Mouse (Mus musculus) stomach, postnatal 0 days (tissue): ENCODE measurements at regions not wholly inside any gene's neighbourhood (a gene's known extent, or its start where the extent isn't known, plus 50 kb on each side); places are given as distances from the start of the nearest gene placed in this dataset.

Experiments
- CTCF ChIP-seq: IDR thresholded peaks from 2 replicates; pipeline ENCODE4 v1.5.1; 2016; ENCODE audit warnings: antibody characterized with exemption, low read depth, mild to moderate bottlenecking, moderate library complexity
- EP300 ChIP-seq: optimal IDR thresholded peaks from 2 replicates; pipeline ENCODE3; 2016; ENCODE audit warnings: antibody characterized with exemption

- TF ChIP-seq CTCF (no peak), EP300 (no peak)
Observed at GRCm38 (mm10) chr8:100193228-100193627, 777.0 kb upstream of the Cdh8 start.
